Mouse (Mus musculus): ENCODE data around the gene Tmem117.

Tmem117 gene

GRCm38 (mm10) chr15:95042437-95042836 lies 413.4 kb downstream of the Tmem117 start:
- no peak for DNase-seq

- DNase-seq = peak; percentile 94
These were observed 415.0 kb downstream of the Tmem117 start for GRCm38 (mm10) chr15:95044011-95044410.

- DNase-seq = peak; percentile 53
These were observed 418.5 kb downstream of the Tmem117 start for GRCm38 (mm10) chr15:95047486-95047885.

DNA sequence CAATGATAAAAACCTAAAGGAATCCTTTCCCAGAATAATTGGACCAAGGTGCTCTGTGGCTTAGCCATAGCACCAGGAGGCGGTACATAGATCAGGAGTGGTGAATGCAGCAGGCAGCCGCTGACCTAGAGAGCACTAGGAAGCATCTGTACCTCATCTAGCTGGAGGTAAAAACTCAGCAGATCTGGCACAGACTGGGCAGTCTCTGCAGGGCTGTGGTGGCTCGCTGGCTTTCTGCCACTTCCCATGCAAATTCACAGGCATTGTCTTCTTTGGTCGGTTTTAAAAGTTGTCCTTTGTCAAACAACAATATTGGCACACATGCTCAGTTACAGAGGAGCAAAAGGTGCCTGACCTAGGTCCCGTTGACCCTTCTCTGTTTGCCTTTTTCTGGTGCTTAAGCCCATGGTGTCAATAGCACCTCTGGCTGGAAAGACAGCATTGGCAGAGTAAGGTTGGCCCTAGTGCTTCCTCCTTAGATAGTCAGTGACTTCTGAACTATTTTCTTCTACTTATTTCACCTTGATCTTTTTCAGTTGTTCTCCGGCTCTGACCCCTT lies 420.2 kb downstream of the Tmem117 start:
- DNase-seq = peak; percentile 77

DNA sequence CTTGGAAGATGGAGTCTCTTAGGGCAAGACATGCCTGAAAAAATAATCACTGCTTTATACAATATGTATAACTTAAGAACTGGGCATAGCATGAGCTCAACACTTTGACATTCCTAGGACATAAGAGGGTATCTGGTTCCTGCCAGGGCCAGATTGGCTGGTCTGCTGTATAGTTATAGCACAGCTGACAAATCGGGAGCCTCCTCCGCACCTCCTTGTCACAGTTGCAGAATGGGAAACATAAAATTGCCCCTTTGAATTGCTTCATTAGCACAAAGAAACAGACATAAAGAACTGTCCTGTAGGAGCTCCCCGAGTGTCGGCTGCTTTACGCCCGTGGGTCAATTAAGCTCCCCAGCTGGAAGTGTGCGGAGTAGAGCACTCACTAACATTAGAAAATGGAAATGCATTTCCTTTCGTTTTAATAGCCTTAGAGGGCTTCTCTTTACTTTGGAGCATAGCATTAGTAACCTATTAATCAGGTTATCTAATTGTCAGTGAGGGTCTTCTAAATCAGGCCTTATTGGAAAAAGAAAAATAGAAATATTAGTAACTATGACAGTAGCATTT lies 426.1 kb downstream of the Tmem117 start:
- no peak for DNase-seq

DNA sequence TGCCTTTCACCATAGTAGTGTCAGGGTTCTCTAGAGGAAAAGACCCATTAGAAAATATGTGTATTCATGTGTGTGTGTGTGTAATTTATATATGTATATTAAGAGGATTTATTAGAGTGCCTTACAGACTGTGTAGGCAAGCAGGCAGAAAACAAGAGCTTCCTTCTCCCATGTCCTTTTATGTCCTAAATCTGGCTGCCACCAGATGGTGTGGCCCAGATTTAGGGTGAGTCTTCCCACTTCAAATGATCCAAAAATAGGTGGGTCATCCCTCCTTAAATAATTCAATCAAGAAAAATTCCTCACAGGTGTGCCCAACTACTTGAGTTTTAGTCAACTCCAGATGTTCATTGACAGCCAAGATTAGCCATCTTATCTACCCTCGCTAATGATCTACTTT lies 439.0 kb downstream of the Tmem117 start:
- peak; percentile 68 for DNase-seq

DNA sequence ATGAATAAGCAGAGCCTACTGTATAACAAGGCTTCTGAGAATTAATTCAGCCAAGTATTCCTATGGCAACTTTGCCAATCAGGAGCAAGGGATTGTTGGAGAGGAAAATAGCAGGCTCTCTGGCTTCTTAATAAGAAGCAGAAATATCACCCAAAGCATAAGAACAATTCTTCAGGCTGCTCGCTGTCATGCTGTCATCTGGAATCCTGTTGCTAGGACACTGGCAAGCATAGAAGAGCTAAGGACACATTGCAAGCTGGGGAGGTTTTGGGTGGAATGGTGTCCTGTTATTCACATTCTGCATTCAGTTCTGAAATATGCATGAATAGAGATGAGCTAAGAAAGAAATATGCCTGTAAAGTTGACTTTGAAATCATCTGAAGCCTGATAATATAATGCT lies 439.8 kb downstream of the Tmem117 start:
- DNase-seq = no peak

GRCm38 (mm10) chr15:95070881-95071280 lies 441.8 kb downstream of the Tmem117 start:
- DNase-seq = no peak

GRCm38 (mm10) chr15:95075356-95075755 lies 446.3 kb downstream of the Tmem117 start:
- no peak for DNase-seq

DNA sequence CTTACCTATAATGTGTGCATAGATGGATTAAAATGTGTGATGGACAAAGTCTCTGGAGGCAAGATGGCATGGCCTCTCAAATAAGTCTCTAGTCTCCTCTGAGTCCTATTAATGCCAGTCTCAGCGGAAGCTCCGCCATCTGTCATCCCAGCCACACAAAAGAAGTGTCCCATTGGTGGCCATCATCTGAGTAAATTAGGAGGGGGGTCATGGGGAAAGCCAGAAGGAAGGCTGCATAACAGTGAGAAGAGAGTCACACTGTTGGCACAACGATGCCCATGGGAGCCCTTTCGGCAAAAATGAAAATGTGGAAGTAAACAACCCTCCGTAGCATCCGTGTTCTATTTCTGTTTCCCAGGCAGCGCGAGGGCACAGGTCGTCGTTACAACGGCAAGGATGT lies 452.6 kb downstream of the Tmem117 start:
- DNase-seq = no peak

DNA sequence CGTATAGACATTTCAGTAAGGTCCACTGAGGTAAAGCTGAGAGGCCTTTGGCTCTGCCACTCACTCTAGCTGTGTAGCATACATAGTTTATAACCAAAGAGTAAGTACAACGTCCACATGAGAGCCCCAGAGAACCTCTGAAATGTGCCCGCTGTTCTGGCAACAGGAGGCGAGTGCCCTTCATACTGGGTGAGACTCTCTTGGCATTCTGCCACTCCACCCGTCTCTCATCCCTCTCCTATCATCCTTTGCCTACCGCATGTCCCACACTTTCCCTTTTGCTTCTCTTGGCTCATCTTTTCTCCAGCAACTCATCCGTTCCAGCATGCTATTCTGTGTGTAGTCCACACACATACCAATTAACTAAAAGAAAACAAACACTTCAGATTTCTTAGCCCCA lies 456.9 kb downstream of the Tmem117 start:
- DNase-seq = peak; percentile 58

GRCm38 (mm10) chr15:95100133-95100532 lies 471.1 kb downstream of the Tmem117 start:
- DNase-seq = no peak

DNA sequence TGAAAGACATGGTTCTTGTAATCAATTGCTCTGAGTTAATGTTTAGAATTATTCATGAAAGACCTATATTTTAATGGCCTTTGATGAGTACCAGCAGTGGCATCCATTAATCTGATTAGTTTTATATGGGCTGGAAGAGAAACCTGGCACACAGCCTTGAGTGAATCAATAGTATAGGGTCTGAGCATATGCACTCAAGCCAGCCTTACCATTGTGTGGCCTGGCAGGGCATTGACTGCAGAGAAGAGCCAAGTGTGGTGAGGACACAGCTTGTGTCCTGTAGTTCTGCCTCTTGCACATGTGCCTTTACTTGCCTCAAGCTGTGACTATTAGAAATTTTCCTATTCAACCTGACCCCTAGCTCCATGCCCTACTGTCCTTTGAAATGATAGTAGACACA lies 472.5 kb downstream of the Tmem117 start:
- no peak for DNase-seq

DNA sequence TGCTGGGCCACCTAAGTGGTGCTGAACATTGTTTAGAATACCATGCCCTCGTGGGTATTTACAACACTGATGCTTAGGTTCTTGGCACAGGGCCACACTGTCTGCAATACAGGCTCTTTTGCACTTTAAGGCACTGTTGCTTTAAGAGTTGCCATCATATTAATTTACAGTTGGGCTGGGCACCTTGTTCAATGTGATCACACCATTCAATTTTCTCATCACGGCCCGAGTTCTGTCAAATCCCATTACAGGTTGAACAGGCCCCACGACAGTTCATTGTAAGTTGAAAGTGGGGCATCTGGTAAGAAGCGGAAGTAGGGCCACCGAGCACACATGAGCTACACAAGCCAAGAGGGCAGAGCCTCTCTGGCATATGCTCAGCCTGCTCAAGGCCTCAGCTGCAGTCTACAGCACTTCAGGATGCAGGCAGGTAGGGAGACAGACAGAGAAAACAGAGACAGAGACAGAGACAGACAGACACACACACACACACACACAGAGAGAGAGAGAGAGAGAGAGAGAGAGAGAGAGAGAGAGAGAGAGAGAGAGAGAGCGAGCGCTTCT lies 478.3 kb downstream of the Tmem117 start:
- no peak for DNase-seq

DNA sequence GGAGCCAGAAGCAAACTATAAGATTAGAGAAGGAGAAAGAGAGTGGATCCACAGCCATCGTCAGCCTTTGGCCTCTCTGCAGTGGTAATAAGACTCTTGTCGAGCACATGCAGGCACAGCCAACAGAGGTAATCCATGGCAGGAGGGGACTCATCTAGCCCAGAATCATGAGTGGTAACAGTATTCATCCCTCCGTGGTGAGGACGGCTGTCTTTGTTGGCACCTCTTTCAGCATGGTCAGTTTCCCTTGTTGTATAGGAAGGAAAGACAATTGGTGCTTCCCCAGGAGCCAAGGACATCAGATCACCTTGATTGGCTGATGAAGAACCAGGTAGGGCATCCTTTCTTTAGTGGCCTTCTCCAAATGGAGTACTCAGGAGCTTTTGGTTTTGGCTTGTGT lies 479.6 kb downstream of the Tmem117 start:
- DNase-seq = no peak

DNA sequence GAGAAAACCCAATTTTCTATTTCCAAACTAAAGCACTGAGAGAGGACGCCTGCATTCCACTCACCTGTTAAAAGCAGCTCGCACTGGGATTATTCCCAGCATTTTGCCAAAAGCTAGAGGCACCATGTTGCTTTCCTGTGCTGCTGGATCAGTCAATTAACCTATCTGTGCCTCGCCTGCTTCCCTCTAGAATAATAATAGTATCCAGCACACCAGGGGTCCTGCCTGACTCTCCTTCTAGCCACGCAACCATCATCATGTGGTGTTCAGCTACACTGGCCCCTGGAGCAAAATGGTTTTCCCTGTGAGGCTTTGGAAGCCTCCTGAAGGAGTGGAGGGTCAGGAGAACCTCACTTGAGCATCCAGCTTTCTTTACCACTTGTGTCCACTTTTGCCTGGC lies 502.4 kb downstream of the Tmem117 start:
- DNase-seq = no peak

GRCm38 (mm10) chr15:95135926-95136609 lies 507.0 kb downstream of the Tmem117 start:
- DNase-seq = no peak

- DNase-seq = no peak
These were observed 508.2 kb downstream of the Tmem117 start for GRCm38 (mm10) chr15:95137018-95137810.

GRCm38 (mm10) chr15:95138709-95139409 lies 509.8 kb downstream of the Tmem117 start:
- peak; percentile 12 for DNase-seq

DNA sequence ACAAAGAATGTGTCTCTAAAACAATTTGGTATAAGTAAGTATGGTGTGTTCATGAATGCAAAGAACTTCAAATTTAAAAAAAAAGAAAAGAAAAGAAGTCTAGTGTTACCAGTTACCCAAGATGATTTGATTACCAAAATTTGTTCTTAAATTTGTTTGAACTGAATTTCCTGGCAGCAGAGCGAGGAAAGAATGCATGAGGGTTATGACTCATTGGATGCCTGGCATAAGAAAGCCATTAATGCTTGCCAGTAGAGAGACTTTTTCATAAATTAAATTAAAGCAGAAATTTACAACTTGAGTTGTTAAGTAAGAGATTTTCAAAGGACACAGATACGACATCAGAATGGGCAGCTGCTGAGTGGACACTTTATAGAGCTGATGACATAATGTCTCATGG lies 515.1 kb downstream of the Tmem117 start:
- no peak for DNase-seq

GRCm38 (mm10) chr15:95145118-95145517 lies 516.1 kb downstream of the Tmem117 start:
- DNase-seq = no peak

Measured in cerebellum, adult 9-10 months (tissue).